Mouse (Mus musculus) T-helper 1 cell (primary cell): ENCODE data around the gene Ermap.

Experiments used
- in situ Hi-C: fragments of 300-600 bp; cut with MboI, MseI; formaldehyde crosslinking; loops from one replicate; pipeline ENCODE4 v1.15.1; 2025; ENCODE audit warnings: high pct_unique_total_duplicates

Ermap gene

DNA sequence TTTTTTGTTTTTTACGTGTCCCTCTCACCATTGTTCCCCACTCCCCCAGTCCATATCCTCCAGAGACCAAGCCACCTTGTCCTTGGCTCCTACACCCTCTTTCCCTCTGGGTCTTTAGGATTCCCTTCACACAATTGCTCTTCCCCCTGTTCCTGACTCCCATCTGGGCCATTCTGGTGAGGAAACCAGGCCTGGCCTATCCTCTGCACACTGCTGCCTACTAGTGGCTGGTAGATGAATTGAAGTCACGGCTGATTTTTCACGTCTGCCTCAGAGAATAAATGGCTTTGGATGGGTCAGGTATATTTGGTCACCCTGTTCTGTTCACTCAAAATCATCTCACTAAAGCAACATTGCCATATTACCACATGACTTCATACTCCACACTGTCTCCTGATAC lies 49.7 kb downstream of the Ermap start:
- in situ Hi-C loops = no loop called here

GRCm38 (mm10) chr4:119138776-119139175 lies 51.0 kb downstream of the Ermap start:
- in situ Hi-C loops = no loop called here

DNA sequence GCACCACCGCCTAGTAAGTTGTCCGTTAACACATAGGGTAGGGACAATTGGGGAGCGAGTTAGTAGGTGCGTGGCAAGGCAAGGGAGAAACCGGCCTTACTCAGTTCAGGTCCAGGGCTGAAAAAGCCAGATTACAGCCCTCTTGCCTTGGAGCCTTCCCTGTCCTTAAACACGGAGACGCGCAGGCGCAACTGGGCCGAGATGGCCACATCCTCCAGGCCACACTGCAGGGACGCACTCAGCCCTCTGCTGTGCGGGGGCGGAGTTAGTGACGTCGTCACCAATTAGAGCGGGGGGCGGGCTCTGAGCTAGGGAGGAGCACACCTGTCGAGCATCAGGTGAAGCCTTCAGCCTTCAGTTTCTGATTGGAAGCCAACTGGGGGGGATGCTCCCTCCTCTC lies 51.6 kb downstream of the Ermap start:
- in situ Hi-C loops = no loop called here

- in situ Hi-C loops = no loop called here
Measured at GRCm38 (mm10) chr4:119137313-119137712, 52.5 kb downstream of the Ermap start.

GRCm38 (mm10) chr4:119133860-119134259 lies 56.0 kb downstream of the Ermap start:
- in situ Hi-C loops = no loop called here

GRCm38 (mm10) chr4:119133306-119133705 lies 56.5 kb downstream of the Ermap start:
- in situ Hi-C loops = no loop called here

DNA sequence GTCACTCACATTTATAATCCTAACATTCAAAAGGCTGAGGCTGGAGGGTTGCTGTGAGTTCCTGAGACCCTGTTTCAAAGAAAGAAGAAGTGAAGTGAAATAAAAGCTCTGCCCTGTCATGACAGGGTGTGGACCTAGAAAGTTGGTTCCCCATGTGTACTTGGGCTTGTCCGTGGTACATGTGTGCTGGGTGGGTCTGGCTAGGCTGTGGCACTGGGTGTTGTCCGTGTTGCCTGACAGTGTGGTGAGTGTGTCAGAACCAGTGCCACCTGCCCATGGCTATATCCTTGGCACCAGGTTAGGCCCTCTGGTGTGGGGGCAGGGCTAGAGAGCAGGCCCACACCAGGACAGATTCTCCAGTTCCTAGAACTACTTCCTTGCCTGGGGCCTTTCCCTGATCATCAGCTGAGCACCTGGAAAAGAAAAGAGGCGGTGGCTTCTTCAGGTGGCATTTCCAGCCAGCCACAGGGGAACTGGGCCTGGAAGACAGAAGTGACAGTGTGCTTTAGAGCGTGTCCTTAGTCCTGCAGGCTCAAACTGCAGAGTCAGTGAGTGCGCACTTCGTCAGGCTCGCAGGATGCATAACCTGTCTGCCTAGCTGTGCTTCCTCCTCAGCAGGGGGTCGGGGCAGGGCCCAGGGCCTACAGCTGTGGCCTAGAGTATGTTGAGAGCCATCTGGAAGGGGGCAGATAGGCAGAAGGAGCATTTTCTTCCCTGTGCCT lies 58.5 kb downstream of the Ermap start:
- in situ Hi-C loops = no loop called here

DNA sequence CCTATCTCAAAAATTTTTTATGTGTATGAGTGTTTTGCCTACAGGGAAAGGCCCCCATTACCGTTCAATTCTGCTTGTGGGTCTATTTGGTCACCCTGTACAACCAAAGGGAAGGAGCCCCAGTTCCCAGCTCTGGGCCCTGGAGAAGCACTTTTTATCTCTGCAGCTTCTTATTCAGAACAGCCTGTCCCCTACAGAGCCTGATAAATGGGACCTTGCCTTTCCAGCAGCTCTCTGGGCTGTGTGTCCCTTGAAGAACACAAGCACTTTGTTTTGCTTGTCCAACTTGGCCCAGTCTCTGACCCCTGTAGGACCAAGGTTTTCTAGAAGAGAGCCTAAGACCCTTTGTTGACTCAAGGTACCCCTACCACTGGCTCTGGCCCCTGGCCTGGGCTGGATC lies 60.7 kb downstream of the Ermap start:
- in situ Hi-C loops = no loop called here

- in situ Hi-C loops = no loop called here
Measured at GRCm38 (mm10) chr4:119128547-119128946, 61.3 kb downstream of the Ermap start.

GRCm38 (mm10) chr4:119127229-119127628 lies 62.6 kb downstream of the Ermap start:
- in situ Hi-C loops = no loop called here

- in situ Hi-C loops = no loop called here
Measured at GRCm38 (mm10) chr4:119125577-119126270, 64.1 kb downstream of the Ermap start.
